Mouse (Mus musculus) CD4-positive naive resting alpha-beta T cell, adult 57 days (primary cell): Measurements from ENCODE around the gene Morc3. TPM values are rescaled to one million over a fixed set of nuclear protein-coding genes. Genes with fewer than 3 reads are reported as not detected.

Experiments
- total RNA-seq: library from RNA; stranded (reverse); gene quantifications from one replicate; pipeline ENCODE4 v1.2.4, GENCODE M21; 2023

Morc3 gene
- total RNA-seq, result 135 TPM

DNA sequence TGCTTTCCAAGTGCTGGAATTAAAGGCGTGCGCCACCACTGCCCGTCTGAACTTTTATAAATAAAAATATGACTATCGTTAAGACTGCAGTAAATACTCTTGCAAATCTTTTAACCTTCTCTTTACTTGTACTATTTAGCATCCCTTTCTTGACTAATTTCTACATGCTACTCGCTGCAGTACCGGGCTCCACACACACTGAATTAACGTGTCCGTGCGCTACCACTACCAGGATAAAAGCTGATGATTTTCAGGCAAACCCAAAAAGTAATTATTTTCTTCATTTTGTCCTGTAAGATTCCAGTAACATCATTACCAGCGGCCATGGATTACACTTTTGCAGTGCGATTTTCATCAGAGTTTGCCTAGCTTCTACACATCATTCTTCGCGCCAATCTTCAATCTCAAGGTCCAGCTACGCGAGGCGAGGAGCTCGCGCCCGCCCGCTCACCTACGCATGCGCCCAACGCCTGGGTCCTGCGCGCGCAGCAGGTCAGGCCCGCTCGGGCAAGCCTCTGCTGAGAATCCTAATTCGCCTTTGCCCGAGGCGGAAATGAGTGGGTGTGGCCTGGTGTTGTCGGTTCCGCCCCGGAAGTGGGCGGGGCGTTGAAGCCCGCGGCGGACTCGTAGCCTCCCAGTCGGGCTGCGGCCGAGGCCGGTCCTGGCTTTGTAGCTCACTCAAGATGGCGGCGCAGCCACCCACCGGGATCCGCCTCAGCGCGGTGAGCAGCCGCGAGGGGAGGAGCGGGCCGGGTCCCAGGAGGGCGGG lies at the start of gene Morc3:
TSS of gene Morc3 (plus strand) at position 495 of the 769 bp plus-strand sequence.

DNA sequence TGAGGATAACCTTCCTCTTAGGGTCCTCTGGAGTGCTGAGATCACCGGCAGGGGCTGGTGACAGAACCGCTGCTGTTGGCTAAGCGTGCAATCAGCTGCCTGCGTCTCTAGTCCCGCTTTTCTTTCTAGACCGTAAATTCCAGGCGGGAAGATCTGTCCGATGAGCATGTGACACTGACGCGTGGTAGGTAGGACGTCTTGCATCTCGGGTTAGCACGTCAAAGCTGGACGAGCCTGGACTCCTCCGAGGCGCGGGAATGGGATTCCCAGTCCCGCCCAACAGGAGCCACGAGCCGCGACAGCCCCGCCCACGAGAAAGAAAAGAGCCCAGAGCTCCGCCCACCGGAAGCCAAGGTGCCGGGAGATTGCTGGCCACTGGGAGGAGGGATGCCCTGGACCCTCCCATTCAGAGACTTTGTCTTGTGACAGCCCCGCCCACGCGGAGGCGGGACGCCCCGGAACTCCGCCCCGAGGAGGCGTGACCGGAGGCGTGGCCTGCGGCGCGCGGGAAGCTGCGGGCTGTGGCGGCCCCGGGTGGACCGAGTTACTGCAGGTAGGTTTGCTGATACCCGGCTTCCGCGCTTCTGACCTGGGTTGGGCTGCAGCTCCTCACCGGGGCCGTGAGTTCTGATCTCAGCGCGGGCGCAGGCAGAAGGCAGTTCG lies 51.6 kb downstream of the Morc3 start, which contains the start of gene Chaf1b:
TSS of gene Chaf1b (plus strand) at position 479 of the 663 bp plus-strand sequence.

Other genes starting within 250 kb of the Morc3 start
- 9.7 TPM for gene Setd4, start 228.1 kb upstream of the Morc3 start, total RNA-seq
- 37.2 TPM for gene Cbr1, start 226.3 kb upstream of the Morc3 start, total RNA-seq
- gene Gm5678, start 204.0 kb upstream of the Morc3 start, total RNA-seq, result 0.65 TPM
- not detected for gene Cbr3, start 148.9 kb upstream of the Morc3 start, total RNA-seq
- 72.1 TPM for gene Dop1b, start 120.2 kb upstream of the Morc3 start, total RNA-seq
- 14.2 TPM for gene Chaf1b, start 51.8 kb downstream of the Morc3 start, total RNA-seq
- gene Cldn14, start 176.7 kb downstream of the Morc3 start, total RNA-seq, result not detected